Mouse (Mus musculus) intestine, embryonic 16.5 days (tissue): ENCODE measurements around the gene Toe1. TPM values are rescaled to one million over a fixed set of nuclear protein-coding genes. Genes with fewer than 3 reads are reported as not detected.

Source experiments
- ATAC-seq: fragments of 200-750 bp; cut with Nextera tagmentation; 2 replicates; pipeline ENCODE4 v1.8.0; 2017; ENCODE audit warnings: moderate TSS enrichment, moderate library complexity
- H3K27ac ChIP-seq: fragments of 300-500 bp; sonication (generic); 2 replicates; pipeline ENCODE4 v1.5.1; 2014; ENCODE audit warnings: mild to moderate bottlenecking, low read length
- H3K27me3 ChIP-seq: fragments of 300-500 bp; sonication (generic); replicated peaks from 2 replicates; pipeline ENCODE4 v1.6.1; 2014; ENCODE audit warnings: low read length, control low read depth, mixed read lengths; ENCODE audit not compliant: control insufficient read depth, insufficient read depth
- H3K36me3 ChIP-seq: fragments of 300-500 bp; sonication (generic); 2 replicates; pipeline ENCODE4 v1.6.1; 2014; ENCODE audit warnings: low read length, control low read depth; ENCODE audit not compliant: control insufficient read depth, insufficient read depth
- H3K4me1 ChIP-seq: fragments of 300-500 bp; sonication (generic); 2 replicates; pipeline ENCODE4 v1.6.1; 2014; ENCODE audit warnings: low read length, control low read depth, mixed read lengths; ENCODE audit not compliant: control insufficient read depth, insufficient read depth
- H3K4me2 ChIP-seq: fragments of 300-500 bp; sonication (generic); 2 replicates; pipeline ENCODE4 v1.6.1; 2014; ENCODE audit warnings: low read depth, low read length, control low read depth
- H3K4me3 ChIP-seq: fragments of 300-500 bp; sonication (generic); 2 replicates; pipeline ENCODE4 v1.5.1; 2014; ENCODE audit warnings: mild to moderate bottlenecking, low read length
- H3K9ac ChIP-seq: fragments of 300-500 bp; sonication (generic); 2 replicates; pipeline ENCODE4 v1.6.1; 2014; ENCODE audit warnings: low read depth, low read length
- H3K9me3 ChIP-seq: fragments of 300-500 bp; sonication (generic); 2 replicates; pipeline ENCODE4 v1.6.1; 2016; ENCODE audit warnings: low read length, control low read depth; ENCODE audit not compliant: control insufficient read depth
- WGBS: fragments of 180-500 bp; shearing (Covaris S2); extraction: QIAGEN DNeasy Blood & Tissue Kit; methylation state at CpG from one replicate; pipeline ENCODE4 v1.1.7; 2014; 5-methylcytosine and 5-hydroxymethylcytosine counted together
- polyA plus RNA-seq: library from polyadenylated mRNA; unstranded; fragments of >200 nt; fragmentation: Nextera tagmentation; extraction: Ambion mirVana; gene quantifications from 2 replicates; pipeline ENCODE4 v1.2.1, GENCODE M21; 2015

The Toe1 gene
- polyA plus RNA-seq, 1 experiment from 2014 or later = 31.0 TPM

- no peak for ATAC-seq
- H3K9ac ChIP-seq = no peak overlapping the region
Measured at GRCm38 (mm10) chr4:116781366-116781765, 26.1 kb downstream of the Toe1 start.

GRCm38 (mm10) chr4:116780541-116780940 lies 26.9 kb downstream of the Toe1 start:
- Histone ChIP-seq H3K27ac (no peak overlapping the region), H3K4me3 (no peak overlapping the region), H3K27me3 (no peaks in the 10 kb centered on the region), H3K9me3 (no peaks in the 10 kb centered on the region), H3K4me2 (no peak overlapping the region), H3K9ac (no peak overlapping the region), H3K36me3 (no peaks in the 10 kb centered on the region), H3K4me1 (no peaks in the 10 kb centered on the region)
- 71% methylated on average over 2 of the region's 2 CpGs for WGBS
- no peak for ATAC-seq

More at GRCm38 (mm10) chr4:116781366-116781765, 26.1 kb downstream of the Toe1 start:
- H3K4me1 ChIP-seq = no peaks in the 10 kb centered on the region
- no peak overlapping the region for H3K27ac ChIP-seq
- H3K4me2 ChIP-seq = no peak overlapping the region
- no peak overlapping the region for H3K4me3 ChIP-seq
- H3K27me3 ChIP-seq = no peaks in the 10 kb centered on the region
- H3K36me3 ChIP-seq = no peaks in the 10 kb centered on the region
- WGBS = 63% methylated on average over 2 of the region's 2 CpGs
- H3K9me3 ChIP-seq = 0 out of 2 replicates have a peak, but pooled peaks cover under 1% of the 10 kb centered on the region

- Histone ChIP-seq H3K9me3 (no peaks in the 10 kb centered on the region), H3K36me3 (no peaks in the 10 kb centered on the region), H3K4me3 (no peak overlapping the region), H3K4me2 (no peak overlapping the region), H3K9ac (no peak overlapping the region), H3K27ac (no peak overlapping the region), H3K27me3 (no peaks in the 10 kb centered on the region), H3K4me1 (no peaks in the 10 kb centered on the region)
- no peak for ATAC-seq
- WGBS = 76% methylated on average over 3 of the region's 3 CpGs
Measured at GRCm38 (mm10) chr4:116777079-116777478, 30.4 kb downstream of the Toe1 start.

GRCm38 (mm10) chr4:116776391-116776790 lies 31.0 kb downstream of the Toe1 start:
- 96% methylated on average over 5 of the region's 5 CpGs for WGBS
- H3K4me3 ChIP-seq = no peak overlapping the region
- no peaks in the 10 kb centered on the region for H3K27me3 ChIP-seq
- H3K4me2 ChIP-seq = no peak overlapping the region
- H3K36me3 ChIP-seq = no peaks in the 10 kb centered on the region
- no peak for ATAC-seq
- H3K9ac ChIP-seq = no peak overlapping the region
- no peaks in the 10 kb centered on the region for H3K4me1 ChIP-seq
- H3K9me3 ChIP-seq = no peaks in the 10 kb centered on the region
- no peak overlapping the region for H3K27ac ChIP-seq

GRCm38 (mm10) chr4:116769060-116769459 lies 38.4 kb downstream of the Toe1 start:
- no peaks in the 10 kb centered on the region for H3K27me3 ChIP-seq
- no peak overlapping the region for H3K4me3 ChIP-seq
- H3K9me3 ChIP-seq = no peaks in the 10 kb centered on the region
- H3K9ac ChIP-seq = no peak overlapping the region
- no peak overlapping the region for H3K27ac ChIP-seq
- no peak for ATAC-seq
- H3K4me2 ChIP-seq = no peak overlapping the region
- H3K4me1 ChIP-seq = no peaks in the 10 kb centered on the region
- H3K36me3 ChIP-seq = no peaks in the 10 kb centered on the region

- H3K4me3 ChIP-seq = no peak overlapping the region
- H3K4me1 ChIP-seq = no peaks in the 10 kb centered on the region
- no peak overlapping the region for H3K9ac ChIP-seq
- H3K4me2 ChIP-seq = no peak overlapping the region
- no peaks in the 10 kb centered on the region for H3K27me3 ChIP-seq
- no peaks in the 10 kb centered on the region for H3K9me3 ChIP-seq
- no peak overlapping the region for H3K27ac ChIP-seq
- no peak for ATAC-seq
- H3K36me3 ChIP-seq = no peaks in the 10 kb centered on the region
- 86% methylated on average over 5 of the region's 5 CpGs for WGBS
Measured at GRCm38 (mm10) chr4:116768510-116768909, 38.9 kb downstream of the Toe1 start.

GRCm38 (mm10) chr4:116764001-116764400 lies 43.4 kb downstream of the Toe1 start:
- Histone ChIP-seq H3K4me2 (no peak overlapping the region), H3K27ac (no peak overlapping the region), H3K9ac (no peak overlapping the region), H3K9me3 (no peaks in the 10 kb centered on the region), H3K4me3 (no peak overlapping the region), H3K27me3 (no peaks in the 10 kb centered on the region), H3K4me1 (no peaks in the 10 kb centered on the region), H3K36me3 (no peaks in the 10 kb centered on the region)
- ATAC-seq = no peak
- 84% methylated on average over 5 of the region's 5 CpGs for WGBS

GRCm38 (mm10) chr4:116761914-116762313 lies 45.5 kb downstream of the Toe1 start:
- Histone ChIP-seq H3K4me3 (no peak overlapping the region), H3K9ac (no peak overlapping the region), H3K36me3 (no peaks in the 10 kb centered on the region), H3K27me3 (no peaks in the 10 kb centered on the region), H3K9me3 (no peaks in the 10 kb centered on the region), H3K27ac (no peak overlapping the region), H3K4me2 (no peak overlapping the region), H3K4me1 (no peaks in the 10 kb centered on the region)
- WGBS = 72% methylated on average over 2 of the region's 2 CpGs
- 0 out of 2 replicates have a peak, but pooled peaks have one; percentile 38 for ATAC-seq

- no peaks in the 10 kb centered on the region for H3K9me3 ChIP-seq
- 76% methylated on average over 2 of the region's 2 CpGs for WGBS
- H3K36me3 ChIP-seq = no peaks in the 10 kb centered on the region
- no peak overlapping the region for H3K27ac ChIP-seq
- H3K4me1 ChIP-seq = no peaks in the 10 kb centered on the region
- H3K4me2 ChIP-seq = no peak overlapping the region
- no peak for ATAC-seq
- no peak overlapping the region for H3K9ac ChIP-seq
- H3K27me3 ChIP-seq = no peaks in the 10 kb centered on the region
- no peak overlapping the region for H3K4me3 ChIP-seq
Measured at GRCm38 (mm10) chr4:116749750-116750149, 57.7 kb downstream of the Toe1 start.
